Mouse (Mus musculus) hindbrain, embryonic 14.5 days (tissue): ENCODE data around the gene Pqlc2. TPM values are rescaled to one million over a fixed set of nuclear protein-coding genes. Genes with fewer than 3 reads are reported as not detected.

Source experiments
- ATAC-seq: fragments of 200-750 bp; cut with Nextera tagmentation; 2 replicates; pipeline ENCODE4 v1.8.0; 2017; ENCODE audit warnings: moderate number of reproducible peaks, mild to moderate bottlenecking, moderate TSS enrichment, moderate library complexity; ENCODE audit not compliant: low FRiP score
- DNase-seq: peaks from one replicate; pipeline ENCODE4 v3.0.0-alpha.2; 2015; ENCODE audit warnings: low spot score
- H3K27ac ChIP-seq: fragments of 300-500 bp; sonication (generic); 2 replicates; pipeline ENCODE4 v1.5.1; 2014; ENCODE audit warnings: mild to moderate bottlenecking, moderate library complexity
- H3K27me3 ChIP-seq: fragments of 300-500 bp; sonication (generic); 2 replicates; pipeline ENCODE4 v1.6.1; 2014; ENCODE audit warnings: mild to moderate bottlenecking, low read length, mixed read lengths; ENCODE audit not compliant: control insufficient read depth, insufficient read depth
- H3K36me3 ChIP-seq: fragments of 300-500 bp; sonication (generic); replicated peaks from 2 replicates; pipeline ENCODE4 v1.6.1; 2014; ENCODE audit not compliant: control insufficient read depth, insufficient read depth
- H3K4me1 ChIP-seq: fragments of 300-500 bp; sonication (generic); replicated peaks from 2 replicates; pipeline ENCODE4 v1.6.1; 2014; ENCODE audit warnings: antibody characterized with exemption, low read length, mixed read lengths; ENCODE audit not compliant: control insufficient read depth, insufficient read depth
- H3K4me2 ChIP-seq: fragments of 300-500 bp; sonication (generic); replicated peaks from 2 replicates; pipeline ENCODE4 v1.6.1; 2014; ENCODE audit warnings: mild to moderate bottlenecking, moderate library complexity
- H3K4me3 ChIP-seq: fragments of 300-500 bp; sonication (generic); replicated peaks from 2 replicates; pipeline ENCODE4 v1.5.1; 2014; ENCODE audit warnings: mild to moderate bottlenecking, low read length
- H3K9ac ChIP-seq: fragments of 300-500 bp; sonication (generic); 2 replicates; pipeline ENCODE4 v1.6.1; 2014
- H3K9me3 ChIP-seq: fragments of 300-500 bp; sonication (generic); 2 replicates; pipeline ENCODE4 v1.6.1; 2016; ENCODE audit warnings: low read length; ENCODE audit not compliant: control insufficient read depth
- WGBS: fragments of 180-500 bp; shearing (Covaris S2); extraction: QIAGEN DNeasy Blood & Tissue Kit; methylation state at CpG from one replicate; pipeline ENCODE4 v1.1.7; 2014; 5-methylcytosine and 5-hydroxymethylcytosine counted together
- microRNA-seq: library from miRNA; unstranded; fragments of <30 nt; microRNA quantifications from one replicate; pipeline ENCODE4, GENCODE M21; 2016
- polyA plus RNA-seq: library from polyadenylated mRNA; unstranded; fragments of >200 nt; fragmentation: Nextera tagmentation; extraction: Ambion mirVana; gene quantifications from 2 replicates; pipeline ENCODE4 v1.2.1, GENCODE M21; 2014

The Pqlc2 gene
- polyA plus RNA-seq, 1 experiment from 2014 or later = 13.3 TPM

DNA sequence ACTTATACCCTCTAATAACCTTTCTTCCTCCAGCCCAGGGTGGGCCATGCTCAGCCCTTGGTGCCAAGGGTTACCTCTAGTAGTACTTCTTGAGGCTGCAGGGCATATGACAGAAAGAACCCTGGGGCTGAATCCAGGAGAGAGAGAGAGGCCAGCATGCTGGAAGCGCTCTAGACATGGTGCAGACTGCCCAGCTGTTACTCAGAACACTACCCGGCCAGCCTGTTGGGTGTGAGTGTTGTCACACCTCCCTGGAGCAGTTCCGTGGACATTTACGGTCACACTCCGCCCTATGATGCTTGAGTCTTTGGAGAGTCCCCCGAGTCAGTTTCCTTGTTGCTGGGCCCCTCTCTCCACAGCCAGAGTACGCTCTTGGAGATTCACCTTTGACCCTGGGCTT is 62.5 kb downstream of the Pqlc2 start:
- 81% methylated on average over 7 of the region's 7 CpGs for WGBS
- no peaks in the 10 kb centered on the region for H3K27me3 ChIP-seq
- H3K9me3 ChIP-seq = no peaks in the 10 kb centered on the region
- H3K4me3 ChIP-seq = no peak overlapping the region
- no peaks in the 10 kb centered on the region for H3K36me3 ChIP-seq
- no peak overlapping the region for H3K4me2 ChIP-seq
- no peak overlapping the region for H3K9ac ChIP-seq
- ATAC-seq (no peak), DNase-seq (no peak)
- peaks cover 39% of the 10 kb centered on the region for H3K4me1 ChIP-seq
- H3K27ac ChIP-seq = no peak overlapping the region

DNA sequence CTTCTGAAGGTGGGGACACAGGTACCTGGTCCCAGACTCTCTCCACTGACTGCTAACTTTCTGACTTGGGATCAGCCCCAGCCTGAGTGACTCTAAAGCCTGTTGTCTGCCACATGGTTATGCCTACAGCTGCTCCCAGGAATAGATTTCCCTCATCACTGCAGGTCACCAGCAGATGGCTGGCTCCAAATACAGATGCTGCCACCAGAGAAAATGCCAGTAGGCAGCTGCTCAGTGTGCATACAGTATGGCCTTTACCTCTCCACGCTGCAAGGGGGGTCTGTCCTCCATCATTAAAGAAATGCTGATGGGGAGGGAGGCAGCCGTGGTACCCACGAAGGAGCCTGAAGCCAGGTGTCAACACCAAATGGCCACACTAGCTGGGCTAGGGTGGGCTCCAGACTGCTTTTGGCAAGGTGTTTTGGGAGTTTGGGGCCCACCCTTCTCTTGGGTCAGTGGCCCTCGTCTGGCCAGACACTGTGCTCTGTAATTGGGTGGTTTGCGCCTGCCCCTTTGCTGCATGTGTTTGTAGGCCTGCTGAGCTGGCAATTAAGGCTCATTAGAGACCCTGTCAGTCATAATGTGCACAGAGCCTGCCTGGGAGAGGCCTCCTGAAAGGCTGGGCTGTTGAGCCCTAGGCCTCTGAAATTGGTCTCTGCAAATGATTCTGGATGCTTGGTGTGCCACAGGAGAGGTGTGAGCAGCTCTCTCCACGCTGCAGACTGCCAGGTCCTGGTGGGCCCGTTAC is 64.2 kb downstream of the Pqlc2 start:
- H3K9me3 ChIP-seq = no peaks in the 10 kb centered on the region
- peaks cover 32% of the 10 kb centered on the region for H3K4me1 ChIP-seq
- peak overlapping the region; percentile 64 for H3K27ac ChIP-seq
- no peak overlapping the region for H3K4me3 ChIP-seq
- DNase-seq = no peak
- H3K27me3 ChIP-seq = no peaks in the 10 kb centered on the region
- H3K36me3 ChIP-seq = peaks cover 1% of the 10 kb centered on the region; the same call in 1 of the 2 replicates
- peak; percentile 49 for ATAC-seq
- H3K9ac ChIP-seq = no peak overlapping the region
- H3K4me2 ChIP-seq = no peak overlapping the region
- WGBS = 42% methylated on average over 7 of the region's 7 CpGs

DNA sequence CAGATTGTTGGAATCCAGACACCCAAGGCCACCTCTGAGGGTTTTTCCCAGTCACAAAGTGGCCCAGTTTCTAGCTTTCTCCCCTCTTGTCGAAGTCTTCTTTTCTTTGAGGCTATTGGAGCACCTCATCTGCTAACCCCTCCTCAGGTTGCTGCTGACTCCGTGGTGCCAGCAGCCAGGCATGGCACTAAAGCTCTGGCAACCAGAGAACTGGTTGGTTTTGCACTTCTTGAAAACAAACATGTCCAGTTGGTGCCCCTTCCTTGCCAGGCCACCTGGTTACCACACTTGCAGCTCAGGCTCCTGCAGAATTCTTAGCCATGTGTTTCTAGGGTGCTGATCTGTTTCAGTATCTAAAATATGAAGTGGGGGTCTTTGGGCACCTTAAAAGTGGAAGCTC is 65.0 kb downstream of the Pqlc2 start:
- WGBS = 89% methylated on average over 2 of the region's 2 CpGs
- Histone ChIP-seq H3K36me3 (peaks cover 9% of the 10 kb centered on the region; the same call in 1 of the 2 replicates), H3K4me2 (no peak overlapping the region), H3K4me1 (peaks cover 32% of the 10 kb centered on the region), H3K4me3 (no peak overlapping the region), H3K27me3 (no peaks in the 10 kb centered on the region), H3K9me3 (no peaks in the 10 kb centered on the region), H3K27ac (no peak overlapping the region), H3K9ac (no peak overlapping the region)
- ATAC-seq (no peak), DNase-seq (no peak)

DNA sequence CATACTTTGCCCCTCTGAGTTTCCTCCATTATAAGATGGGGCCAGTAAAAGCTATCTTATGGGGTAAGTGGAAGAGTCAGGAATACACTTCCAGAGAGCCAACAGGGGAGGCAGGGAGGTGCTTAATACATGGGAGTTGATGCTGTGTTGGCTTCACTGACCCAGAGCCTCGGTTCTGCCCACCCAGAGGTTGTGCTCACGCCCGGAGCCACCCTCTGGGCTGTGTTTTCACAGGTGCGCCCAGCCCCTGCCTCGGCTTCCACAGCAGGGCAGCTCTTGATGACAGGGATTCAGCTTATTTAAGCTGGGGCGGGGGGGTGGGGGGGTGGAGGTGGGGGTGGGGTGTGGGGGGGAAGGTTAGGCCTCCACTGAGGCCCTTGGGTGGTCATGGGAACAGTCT is 65.7 kb downstream of the Pqlc2 start:
- ATAC-seq = no peak

DNA sequence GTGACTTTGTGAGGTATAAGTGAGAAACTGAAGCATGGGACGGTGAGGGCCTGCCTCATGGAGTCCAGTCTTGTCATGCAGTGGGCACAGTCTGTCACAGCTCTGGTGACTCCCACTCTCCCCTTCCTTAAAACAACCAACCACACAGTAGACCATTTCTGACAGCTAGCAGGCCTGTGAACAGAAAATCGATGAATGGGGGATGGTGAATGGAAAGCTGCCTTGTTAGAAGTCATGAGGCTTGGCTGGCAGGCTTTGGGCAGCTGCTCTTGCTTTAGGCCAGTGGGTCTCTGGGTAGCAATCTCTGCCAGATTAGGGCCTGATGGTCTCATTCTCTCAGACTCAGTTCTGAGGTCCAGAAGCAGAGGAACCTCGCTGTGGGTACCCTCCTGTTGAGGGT is 66.3 kb downstream of the Pqlc2 start:
- Histone ChIP-seq H3K27ac (no peak overlapping the region), H3K4me1 (peaks cover 25% of the 10 kb centered on the region), H3K4me3 (no peak overlapping the region), H3K4me2 (no peak overlapping the region), H3K9me3 (no peaks in the 10 kb centered on the region), H3K36me3 (peaks cover 22% of the 10 kb centered on the region), H3K9ac (no peak overlapping the region), H3K27me3 (no peaks in the 10 kb centered on the region)
- 79% methylated on average over 3 of the region's 3 CpGs for WGBS
- ATAC-seq (no peak), DNase-seq (no peak)

More for the DNA sequence above, 65.7 kb downstream of the Pqlc2 start:
- H3K4me2 ChIP-seq = no peak overlapping the region
- H3K9ac ChIP-seq = no peak overlapping the region
- H3K9me3 ChIP-seq = no peaks in the 10 kb centered on the region
- no peak overlapping the region for H3K27ac ChIP-seq
- peaks cover 31% of the 10 kb centered on the region for H3K4me1 ChIP-seq
- H3K36me3 ChIP-seq = peaks cover 16% of the 10 kb centered on the region
- H3K27me3 ChIP-seq = no peaks in the 10 kb centered on the region
- WGBS = 70% methylated on average over 6 of the region's 6 CpGs
- no peak for DNase-seq
- no peak overlapping the region for H3K4me3 ChIP-seq

Small RNAs within 50 kb of the gene (microRNA-seq; reads per million reads assigned to microRNA genes)
- 0.97 reads per million for gene Gm24245
- gene Gm25732 = not detected

Other genes starting within 250 kb of the Pqlc2 start
- gene Htr6, start 235.1 kb downstream of the Pqlc2 start, polyA plus RNA-seq = 0.58 and 0.65 TPM in 2 replicates
- gene Nbl1, start 217.7 kb downstream of the Pqlc2 start, polyA plus RNA-seq = 47.8 and 47.9 TPM in 2 replicates
- 391 and 450 TPM in 2 replicates for gene Minos1, start 179.6 kb downstream of the Pqlc2 start, polyA plus RNA-seq
- gene Capzb, start 117.8 kb downstream of the Pqlc2 start, polyA plus RNA-seq = 248 and 249 TPM in 2 replicates
- 57.6 and 58.7 TPM in 2 replicates for gene Akr7a5, start within 50 bp of the Pqlc2 start, polyA plus RNA-seq
- 65.7 and 74.2 TPM in 2 replicates for gene Mrto4, start 41.9 kb upstream of the Pqlc2 start, polyA plus RNA-seq
- 35.1 and 36.8 TPM in 2 replicates for gene Emc1, start 41.9 kb upstream of the Pqlc2 start, polyA plus RNA-seq
- 95.5 and 100 TPM in 2 replicates for gene Ubr4, start 41.9 kb upstream of the Pqlc2 start, polyA plus RNA-seq
- 5.6 and 6.0 TPM in 2 replicates for gene Iffo2, start 219.8 kb upstream of the Pqlc2 start, polyA plus RNA-seq